Mouse (Mus musculus): ENCODE data around the gene Polr3e. TPM values are rescaled to one million over a fixed set of nuclear protein-coding genes. Genes with fewer than 3 reads are reported as not detected.

Polr3e gene
- total and polyA plus RNA-seq, 3 experiments = 6.1 to 8.3 (median 8.0) TPM

DNA sequence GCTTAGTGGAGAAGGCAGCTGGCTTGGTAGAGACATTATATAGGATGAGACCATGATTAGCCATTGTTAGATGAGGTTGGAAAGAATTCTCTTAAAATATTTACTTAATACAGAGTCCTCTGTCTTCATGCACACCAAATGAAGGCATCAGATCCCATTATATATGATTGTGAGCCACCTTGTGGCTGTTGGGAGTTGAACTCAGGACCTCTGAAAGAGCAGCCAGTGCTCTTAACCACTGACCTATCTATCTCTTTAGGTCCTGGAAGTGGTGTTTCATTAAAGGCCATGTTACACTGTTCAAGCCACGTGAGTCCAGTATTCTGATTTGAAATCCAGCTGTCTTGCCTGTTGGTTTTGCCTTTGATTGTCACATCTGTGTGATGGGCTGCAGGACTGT, 4.2 kb upstream of the Polr3e start:
- no peak overlapping the region for H3K4me3 ChIP-seq
- H3K27ac ChIP-seq = no peak overlapping the region
- no peaks in the 10 kb centered on the region for H3K4me1 ChIP-seq (ENCODE audit: control insufficient read depth, insufficient read depth, low read length)
- WGBS = 38% methylated on average over 1 of the region's 1 CpGs
- H3K79me2 ChIP-seq (replicated peaks; ENCODE audit: control insufficient read depth, insufficient read depth, low read length) = no peaks in the 10 kb centered on the region
- DNase-seq = no peak
- intact Hi-C loops (cut with DNase I) = loop anchor here (1.0 to 10.0 kb wide), 3 partner anchors 78 to 279 kb away; partner anchors contain the start of genes Mosmo, Pdzd9 and Uqcrc2
- H3K9ac ChIP-seq (ENCODE audit: low read depth, low read length) = no peak overlapping the region
- no peak for TF ChIP-seq EP300 (IDR thresholded peaks at IDR 0.05; ENCODE audit: insufficient read depth, low read depth, low read length)
- peak; percentile 62 for TF ChIP-seq CTCF (IDR thresholded peaks at IDR 0.05)
- no peak for TF ChIP-seq POLR2A (IDR thresholded peaks at IDR 0.05; ENCODE audit: insufficient read depth, low read depth, low read length)
- H3K27me3 ChIP-seq (ENCODE audit: control insufficient read depth, insufficient read depth, low read length) = no peaks in the 10 kb centered on the region
- no peaks in the 10 kb centered on the region for H3K36me3 ChIP-seq (ENCODE audit: control insufficient read depth, insufficient read depth, low read length)

DNA sequence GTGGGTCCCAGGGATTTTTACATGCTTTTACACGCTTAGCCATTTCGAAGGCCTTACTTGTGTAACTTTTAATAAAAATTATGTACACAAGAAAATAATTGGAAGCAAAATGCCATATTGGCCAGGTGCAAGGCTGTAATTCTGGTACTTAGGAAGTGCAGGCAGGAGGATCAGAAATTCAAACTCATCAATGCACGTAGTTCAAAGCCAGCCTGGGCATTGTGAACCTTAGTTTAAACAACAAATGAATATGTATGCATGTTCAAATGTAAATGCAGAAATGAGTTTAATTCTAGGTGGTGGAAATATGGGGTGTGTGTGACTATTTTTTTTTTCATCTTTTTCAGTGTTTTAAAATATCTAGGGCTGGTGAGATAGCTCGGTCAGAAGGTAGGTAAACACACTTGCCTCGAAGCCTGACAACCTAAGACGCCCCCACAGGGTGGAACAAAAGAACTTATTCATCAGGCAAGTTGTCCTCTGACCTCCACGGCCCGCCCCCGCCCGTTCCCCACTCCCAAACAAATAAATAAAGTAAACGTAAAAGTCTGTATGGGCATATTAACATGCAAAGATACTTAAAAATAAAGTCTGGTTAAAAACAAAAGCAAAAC, 1.2 kb upstream of the Polr3e start:
- Histone ChIP-seq H3K27ac (no peak overlapping the region), H3K4me1 (ENCODE audit: control insufficient read depth, insufficient read depth, low read length) (no peaks in the 10 kb centered on the region), H3K79me2 (replicated peaks; ENCODE audit: control insufficient read depth, insufficient read depth, low read length) (no peaks in the 10 kb centered on the region), H3K9ac (ENCODE audit: low read depth, low read length) (no peak overlapping the region), H3K36me3 (ENCODE audit: control insufficient read depth, insufficient read depth, low read length) (no peaks in the 10 kb centered on the region), H3K27me3 (ENCODE audit: control insufficient read depth, insufficient read depth, low read length) (no peaks in the 10 kb centered on the region), H3K4me3 (no peak overlapping the region; the same call in 1 of the 2 replicates)
- intact Hi-C loops (cut with DNase I) = loop anchor here (10.0 kb wide), 2 partner anchors 242 to 282 kb away; partner anchors contain the start of genes Mosmo, Pdzd9 and Uqcrc2
- no peak for DNase-seq
- no peak for TF ChIP-seq POLR2A (IDR thresholded peaks at IDR 0.05; ENCODE audit: insufficient read depth, low read depth, low read length)
- no peak for TF ChIP-seq EP300 (IDR thresholded peaks at IDR 0.05; ENCODE audit: insufficient read depth, low read depth, low read length)
- TF ChIP-seq CTCF (IDR thresholded peaks at IDR 0.05) = no peak
- 54% methylated on average over 11 of the region's 11 CpGs for WGBS

DNA sequence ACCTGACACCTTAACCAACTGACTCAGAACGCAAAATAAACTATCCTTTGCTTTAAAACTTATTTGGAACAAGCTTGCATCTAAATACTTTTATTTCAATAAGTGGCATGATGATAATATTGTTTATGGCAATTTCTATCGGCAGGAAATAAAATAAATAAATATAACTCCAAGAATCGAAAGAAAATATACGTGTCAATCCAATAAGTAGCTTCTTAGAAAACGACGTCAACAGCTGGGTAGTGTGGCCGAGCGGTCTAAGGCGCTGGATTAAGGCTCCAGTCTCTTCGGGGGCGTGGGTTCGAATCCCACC, 309 bp upstream of the Polr3e start:
- TF ChIP-seq EP300 (IDR thresholded peaks at IDR 0.05; ENCODE audit: insufficient read depth, low read depth, low read length) (no peak), CTCF (IDR thresholded peaks at IDR 0.05) (no peak), POLR2A (IDR thresholded peaks at IDR 0.05; ENCODE audit: insufficient read depth, low read depth, low read length) (no peak)
- peak overlapping the region; percentile 39 for H3K4me3 ChIP-seq
- no peaks in the 10 kb centered on the region for H3K79me2 ChIP-seq (replicated peaks; ENCODE audit: control insufficient read depth, insufficient read depth, low read length)
- no peaks in the 10 kb centered on the region for H3K36me3 ChIP-seq (ENCODE audit: control insufficient read depth, insufficient read depth, low read length)
- 3% methylated on average over 12 of the region's 12 CpGs for WGBS
- peak overlapping the region; percentile 15; the same call in 1 of the 2 replicates for H3K27ac ChIP-seq
- H3K9ac ChIP-seq (ENCODE audit: low read depth, low read length) = no peak overlapping the region
- DNase-seq = no peak
- intact Hi-C loops (cut with DNase I) = loop anchor here (1.0 to 10.0 kb wide), 3 partner anchors 82 to 282 kb away; partner anchors contain the start of genes Mosmo, Pdzd9 and Uqcrc2
- H3K4me1 ChIP-seq (ENCODE audit: control insufficient read depth, insufficient read depth, low read length) = no peaks in the 10 kb centered on the region
- H3K27me3 ChIP-seq (ENCODE audit: control insufficient read depth, insufficient read depth, low read length) = no peaks in the 10 kb centered on the region

DNA sequence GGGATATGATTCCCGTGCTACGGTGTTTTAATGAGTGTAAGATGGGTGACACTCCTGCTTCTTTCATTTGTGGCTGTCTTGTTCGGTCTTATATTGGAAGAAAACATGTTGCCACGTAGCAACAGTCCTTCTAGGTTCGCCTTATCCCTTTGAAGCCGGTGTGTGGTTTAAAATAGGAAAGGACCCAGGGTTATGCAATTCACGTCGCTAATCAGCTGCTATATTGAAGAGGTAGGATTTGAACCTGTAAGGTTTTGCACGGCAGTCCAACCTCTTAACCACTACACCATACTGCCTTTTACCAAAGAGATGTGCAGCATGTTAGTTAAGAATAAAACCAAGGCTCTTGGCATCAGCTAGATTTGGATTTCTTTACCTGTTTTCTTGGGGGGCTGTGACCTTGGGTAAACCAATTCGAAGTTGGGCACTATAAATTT, 1.0 kb downstream of the Polr3e start:
- H3K36me3 ChIP-seq (ENCODE audit: control insufficient read depth, insufficient read depth, low read length) = no peaks in the 10 kb centered on the region
- peak overlapping the region; percentile 96 for H3K4me3 ChIP-seq
- H3K79me2 ChIP-seq (replicated peaks; ENCODE audit: control insufficient read depth, insufficient read depth, low read length) = no peaks in the 10 kb centered on the region
- peak overlapping the region; percentile 90 for H3K9ac ChIP-seq (ENCODE audit: low read depth, low read length)
- no peaks in the 10 kb centered on the region for H3K27me3 ChIP-seq (ENCODE audit: control insufficient read depth, insufficient read depth, low read length)
- DNase-seq = peak; percentile 61 to 74
- TF ChIP-seq CTCF (IDR thresholded peaks at IDR 0.05) (no peak), POLR2A (IDR thresholded peaks at IDR 0.05; ENCODE audit: insufficient read depth, low read depth, low read length) (peak; percentile 45; the same call in 1 of the 2 replicates)
- peak overlapping the region; percentile 73 for H3K27ac ChIP-seq
- 6% methylated on average over 10 of the region's 10 CpGs for WGBS
- no peaks in the 10 kb centered on the region for H3K4me1 ChIP-seq (ENCODE audit: control insufficient read depth, insufficient read depth, low read length)
- intact Hi-C loops (cut with DNase I) = loop anchor here (10.0 kb wide), 2 partner anchors 244 to 284 kb away; partner anchors contain the start of genes Mosmo, Pdzd9 and Uqcrc2

DNA sequence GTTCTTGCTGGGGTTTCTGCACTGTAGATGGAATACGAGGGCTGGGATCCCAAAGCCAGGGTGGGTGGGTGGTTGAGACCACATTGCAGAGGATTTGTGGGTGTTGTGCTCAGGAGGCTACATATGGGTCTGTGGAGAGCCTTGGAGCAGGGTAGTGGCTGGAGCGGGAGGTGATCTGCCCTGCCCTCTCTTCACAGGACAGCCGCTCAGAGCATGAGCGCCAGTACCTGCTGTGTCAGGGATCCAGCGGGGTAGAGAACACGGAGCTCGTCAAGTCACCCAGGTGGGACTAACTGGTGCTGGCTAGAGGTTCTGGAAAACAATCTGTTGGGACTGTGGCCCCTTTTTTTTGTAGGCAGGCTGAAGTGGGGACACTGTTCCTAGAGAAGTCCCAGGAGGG, 15.6 kb downstream of the Polr3e start:
- no peak for DNase-seq
- no peaks in the 10 kb centered on the region for H3K79me2 ChIP-seq (replicated peaks; ENCODE audit: control insufficient read depth, insufficient read depth, low read length)
- TF ChIP-seq POLR2A (IDR thresholded peaks at IDR 0.05; ENCODE audit: insufficient read depth, low read depth, low read length) (no peak), CTCF (IDR thresholded peaks at IDR 0.05) (no peak), EP300 (IDR thresholded peaks at IDR 0.05; ENCODE audit: insufficient read depth, low read depth, low read length) (no peak)
- 91% methylated on average over 7 of the region's 7 CpGs for WGBS
- intact Hi-C loops (cut with DNase I) = loop anchor here (5.0 kb wide), 2 partner anchors 69 to 144 kb away; no protein-coding TSS in a partner anchor
- no peak overlapping the region for H3K27ac ChIP-seq
- peaks cover 1% of the 10 kb centered on the region; the same call in 1 of the 2 replicates for H3K4me1 ChIP-seq (ENCODE audit: control insufficient read depth, insufficient read depth, low read length)
- H3K36me3 ChIP-seq (ENCODE audit: control insufficient read depth, insufficient read depth, low read length) = no peaks in the 10 kb centered on the region
- no peak overlapping the region for H3K9ac ChIP-seq (ENCODE audit: low read depth, low read length)
- no peaks in the 10 kb centered on the region for H3K27me3 ChIP-seq (ENCODE audit: control insufficient read depth, insufficient read depth, low read length)
- no peak overlapping the region for H3K4me3 ChIP-seq

- Histone ChIP-seq H3K9ac (ENCODE audit: low read depth, low read length) (no peak overlapping the region), H3K4me1 (ENCODE audit: control insufficient read depth, insufficient read depth, low read length) (peaks cover 1% of the 10 kb centered on the region; the same call in 1 of the 2 replicates), H3K79me2 (replicated peaks; ENCODE audit: control insufficient read depth, insufficient read depth, low read length) (no peaks in the 10 kb centered on the region), H3K36me3 (ENCODE audit: control insufficient read depth, insufficient read depth, low read length) (no peaks in the 10 kb centered on the region), H3K27ac (no peak overlapping the region), H3K4me3 (no peak overlapping the region), H3K27me3 (ENCODE audit: control insufficient read depth, insufficient read depth, low read length) (no peaks in the 10 kb centered on the region)
- intact Hi-C loops (cut with DNase I) = loop anchor here (1.0 to 5.0 kb wide), 4 partner anchors 69 to 187 kb away; no protein-coding TSS in a partner anchor
- no peak for TF ChIP-seq CTCF (IDR thresholded peaks at IDR 0.05)
- TF ChIP-seq EP300 (IDR thresholded peaks at IDR 0.05; ENCODE audit: insufficient read depth, low read depth, low read length) = no peak
- no peak for TF ChIP-seq POLR2A (IDR thresholded peaks at IDR 0.05; ENCODE audit: insufficient read depth, low read depth, low read length)
- DNase-seq = no peak
- WGBS = 72% methylated on average over 5 of the region's 5 CpGs
These were observed 16.2 kb downstream of the Polr3e start for GRCm38 (mm10) chr7:120933680-120934195.
